Mouse (Mus musculus) kidney, adult 18-20 months (tissue): ENCODE measurements around the gene Pelp1.
"Not testable (repeated sequence)": the region's sequence is repeated elsewhere in the genome, so short reads cannot be mapped to it uniquely, and the experiment has no call there.

ENCODE experiments used
- DNase-seq: peaks from one replicate; pipeline ENCODE4 v3.0.0; 2021

Gene Pelp1

DNA sequence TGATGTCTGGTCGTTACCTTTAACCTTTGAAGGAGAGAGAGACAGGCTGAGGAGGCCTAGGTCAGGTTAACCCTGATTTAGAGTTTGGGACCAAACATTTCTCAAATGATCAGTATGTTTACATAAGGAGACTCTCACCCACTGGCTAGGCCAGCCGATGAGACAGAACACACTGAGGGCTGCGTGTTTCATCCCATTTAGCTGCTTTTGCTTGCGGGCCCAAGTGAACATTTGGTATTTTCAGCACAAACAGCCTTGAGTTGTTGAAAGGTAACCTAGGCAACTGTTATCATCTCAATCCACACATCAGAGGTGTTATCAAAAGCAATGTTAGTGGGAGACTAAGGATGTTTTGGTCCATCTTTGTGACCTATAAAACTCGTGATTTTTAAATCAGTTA, 9.7 kb upstream of the Pelp1 start:
- no peak for DNase-seq

DNA sequence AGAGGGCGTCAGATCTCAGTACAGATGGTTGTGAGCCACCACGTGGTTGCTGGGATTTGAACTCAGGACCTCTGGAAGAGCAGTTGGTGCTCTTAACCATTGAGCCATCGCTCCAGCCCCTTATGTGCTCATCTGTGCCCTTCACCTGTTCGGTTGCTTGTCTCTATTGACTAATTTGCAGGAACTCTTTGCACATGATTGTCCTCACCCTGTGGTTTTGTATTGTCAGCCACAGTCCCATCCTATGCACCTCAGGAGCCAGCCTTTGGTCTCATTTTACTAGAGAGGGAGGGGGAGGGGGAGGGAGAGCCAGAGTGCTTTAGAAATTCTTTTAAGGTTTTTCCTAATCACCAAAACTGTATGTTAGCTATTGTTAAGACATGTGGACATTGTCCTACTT, 8.4 kb upstream of the Pelp1 start:
- no peak for DNase-seq

DNA sequence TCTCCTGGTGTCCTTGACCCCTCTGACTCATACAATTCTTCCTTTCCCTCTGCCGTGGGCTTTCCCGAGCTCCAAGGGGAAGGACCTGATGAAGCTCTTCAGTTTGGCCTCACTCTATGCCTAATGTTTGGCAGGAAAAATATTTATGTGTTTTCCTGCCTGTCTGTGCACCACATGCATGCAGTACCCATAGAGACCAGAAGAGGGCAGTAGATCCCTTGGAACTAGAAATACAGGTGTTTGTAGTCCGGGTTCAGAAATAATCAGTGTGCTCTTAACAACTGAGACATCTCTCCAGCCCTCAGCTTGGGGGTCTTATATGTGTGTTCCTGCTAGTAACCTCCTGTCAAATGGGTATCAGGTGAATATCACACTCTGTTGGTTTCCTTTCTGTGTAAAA, 4.1 kb upstream of the Pelp1 start:
- DNase-seq = peak; percentile 82

DNA sequence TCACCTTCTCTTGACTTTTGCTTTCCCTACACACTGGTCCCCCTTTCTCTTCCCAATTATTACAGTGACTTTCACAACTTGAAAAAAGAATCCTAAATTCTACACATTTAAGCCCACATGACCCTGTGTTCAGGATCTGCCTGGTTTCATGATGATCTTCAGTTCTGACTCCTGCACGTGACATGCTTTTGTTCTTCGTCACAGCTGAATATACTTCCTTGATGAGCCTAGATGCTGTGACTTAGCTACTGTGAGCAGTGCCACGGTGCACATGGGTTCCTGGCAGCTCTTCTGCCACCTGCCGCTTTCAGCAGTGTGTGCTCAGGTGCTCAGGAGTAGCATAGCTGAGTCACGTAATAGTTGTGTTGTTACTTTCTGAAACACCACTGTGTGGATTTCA, 2.8 kb upstream of the Pelp1 start:
- no peak for DNase-seq

DNA sequence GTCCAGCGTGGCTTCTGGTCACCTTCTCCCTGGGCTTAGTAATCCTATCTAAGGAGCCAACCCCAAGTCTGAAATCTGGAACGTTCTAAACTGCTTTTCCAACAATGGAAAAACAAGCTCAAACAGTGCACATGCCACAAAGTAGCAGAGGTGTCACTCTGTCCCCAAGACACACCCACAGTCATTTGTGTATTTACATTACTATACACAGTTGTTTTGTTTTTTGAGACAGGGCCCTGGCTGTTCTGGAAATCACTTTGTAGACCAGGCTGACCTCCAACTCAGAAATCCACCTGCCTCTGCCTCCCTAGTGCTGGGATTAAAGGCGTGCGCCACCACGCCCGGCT, 439 bp upstream of the Pelp1 start:
- DNase-seq = no peak

DNA sequence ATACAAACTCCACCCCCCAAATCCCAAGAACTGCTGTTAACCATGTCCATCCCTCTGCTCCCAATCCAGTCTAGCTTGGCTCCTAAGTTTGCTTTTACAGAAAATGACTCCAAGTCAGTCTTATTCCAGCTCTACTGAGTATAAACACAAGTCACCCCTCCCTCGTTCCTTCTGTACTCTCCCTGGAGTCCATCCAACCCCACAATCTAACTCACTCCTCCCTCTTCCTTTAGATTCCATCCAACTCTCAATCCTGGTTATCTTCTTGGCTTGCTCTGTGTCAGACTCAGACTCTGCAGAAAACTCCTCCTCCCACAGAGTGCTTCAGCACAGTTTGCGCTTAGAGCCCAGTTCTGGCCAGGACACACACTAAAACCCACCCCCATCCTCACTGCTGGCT, 6.2 kb downstream of the Pelp1 start:
- DNase-seq = no peak

DNA sequence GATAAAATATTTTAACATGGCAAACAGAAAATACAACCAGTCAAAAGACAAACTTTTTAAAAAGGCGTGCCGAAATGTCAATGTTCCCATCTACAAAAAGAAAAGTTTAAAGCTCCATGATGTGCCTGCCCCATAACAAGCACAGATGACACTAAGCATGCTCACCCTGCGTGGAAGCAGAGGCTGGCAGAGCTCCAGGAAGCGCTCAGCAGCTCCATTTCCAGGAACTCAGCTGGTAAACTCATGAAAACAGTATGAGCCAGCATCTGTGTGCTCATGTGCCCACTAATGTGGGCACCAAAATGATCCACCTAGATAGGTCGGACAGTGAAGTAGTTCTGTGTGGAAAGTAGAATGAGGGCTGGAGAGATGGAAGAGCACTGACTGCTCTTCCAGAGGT, 20.4 kb downstream of the Pelp1 start:
- no peak for DNase-seq

DNA sequence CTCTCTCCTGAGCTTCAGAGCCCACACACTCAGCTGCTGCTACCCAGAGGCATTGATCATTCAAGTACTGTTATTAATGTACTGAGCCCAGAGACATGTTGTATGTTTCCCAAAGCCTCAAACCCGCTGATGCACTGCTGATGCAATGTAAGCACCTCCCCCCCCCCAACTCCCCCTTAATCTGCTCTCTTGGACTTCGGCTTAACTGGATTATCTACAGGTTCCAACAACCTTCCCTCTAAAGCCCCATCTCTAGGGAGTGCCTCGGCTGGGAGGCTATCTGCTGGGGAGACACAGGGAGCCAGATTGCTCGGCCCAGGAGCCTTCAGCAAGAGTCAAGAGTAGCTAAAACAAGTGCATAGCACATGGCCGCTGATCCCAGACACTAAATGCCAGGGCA, 22.4 kb downstream of the Pelp1 start:
- no peak for DNase-seq

DNA sequence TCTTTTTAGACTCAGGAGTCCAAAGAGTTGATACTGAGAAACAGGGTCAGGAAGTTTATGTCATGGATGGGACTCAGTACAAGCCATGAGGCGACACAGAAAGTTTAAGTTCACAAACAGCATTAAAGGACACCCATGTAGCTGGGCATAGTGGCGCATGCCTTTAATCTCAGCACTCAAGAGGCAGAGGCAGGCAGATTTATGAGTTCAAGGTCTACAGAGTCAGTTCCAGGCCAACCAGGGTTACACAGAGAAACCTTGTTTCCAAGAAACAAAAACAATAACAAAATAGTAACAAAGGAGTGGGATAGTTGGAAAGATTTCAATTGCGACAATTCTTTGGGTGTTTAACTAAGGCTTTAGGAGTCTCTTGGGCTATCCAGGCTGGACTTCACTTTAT, 25.7 kb downstream of the Pelp1 start:
- DNase-seq = no peak

DNA sequence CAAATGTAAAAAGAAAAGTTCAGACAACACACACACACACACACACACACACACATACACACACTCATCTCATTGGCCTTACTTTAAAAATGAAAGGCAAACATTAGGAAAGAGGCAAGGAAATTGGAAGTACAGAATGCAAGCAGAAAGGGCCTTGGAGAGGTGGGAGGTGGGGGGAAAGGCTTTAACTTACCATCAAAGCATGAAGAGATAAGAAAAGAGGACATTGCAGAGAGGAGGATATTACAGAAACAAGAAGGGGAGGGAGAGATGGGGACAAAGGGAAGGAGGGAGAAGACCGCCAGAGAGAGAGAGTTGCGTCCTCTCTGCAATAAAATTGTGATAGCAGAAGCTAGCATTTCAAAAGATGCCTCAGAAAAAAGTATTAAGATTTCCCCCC, 28.5 kb downstream of the Pelp1 start:
- no peak for DNase-seq

DNA sequence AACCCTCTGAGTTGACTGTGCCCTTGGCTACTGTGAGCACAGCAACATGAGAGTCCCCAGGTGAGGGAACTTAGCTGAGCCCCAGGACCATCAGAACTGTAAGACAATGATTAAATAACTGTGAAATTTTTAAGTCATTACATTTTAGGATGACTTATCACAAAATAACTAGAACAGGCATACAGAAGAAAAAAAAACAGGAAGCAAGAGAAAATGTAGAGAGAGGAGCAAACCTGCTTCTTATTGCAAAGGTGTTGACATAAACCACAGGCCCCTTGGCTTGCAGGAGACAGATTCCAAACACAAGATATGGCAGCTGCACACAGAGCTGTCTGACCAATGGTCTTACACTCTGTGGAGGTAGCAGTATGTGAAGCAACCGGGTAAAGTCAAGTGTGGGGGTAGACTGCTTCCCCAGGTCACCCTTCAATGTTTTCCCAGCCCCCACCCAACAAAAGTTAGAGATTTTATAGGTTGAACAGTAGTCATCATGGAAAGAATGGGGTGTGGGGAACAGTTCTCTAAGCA, 29.3 kb downstream of the Pelp1 start:
- no peak for DNase-seq

DNA sequence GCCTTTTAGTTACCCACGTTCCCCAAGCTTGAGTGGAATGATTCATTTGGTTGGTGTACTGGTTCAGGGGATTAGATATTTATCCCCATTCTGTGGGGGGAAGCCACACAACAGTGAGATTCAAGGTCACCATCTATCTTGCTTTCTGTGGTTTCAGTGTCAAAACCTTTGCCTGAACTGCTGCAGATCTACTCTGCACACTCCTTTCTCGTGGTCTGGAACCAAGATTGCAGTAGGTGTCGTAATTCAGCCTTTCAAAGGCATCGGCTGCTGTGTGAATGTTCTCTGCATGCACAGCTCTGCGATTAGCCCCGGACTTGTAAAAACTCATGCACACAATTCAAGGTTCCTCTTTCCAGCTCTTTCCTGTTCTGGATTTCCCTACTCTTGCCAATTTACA, 33.8 kb downstream of the Pelp1 start:
- no peak for DNase-seq

DNA sequence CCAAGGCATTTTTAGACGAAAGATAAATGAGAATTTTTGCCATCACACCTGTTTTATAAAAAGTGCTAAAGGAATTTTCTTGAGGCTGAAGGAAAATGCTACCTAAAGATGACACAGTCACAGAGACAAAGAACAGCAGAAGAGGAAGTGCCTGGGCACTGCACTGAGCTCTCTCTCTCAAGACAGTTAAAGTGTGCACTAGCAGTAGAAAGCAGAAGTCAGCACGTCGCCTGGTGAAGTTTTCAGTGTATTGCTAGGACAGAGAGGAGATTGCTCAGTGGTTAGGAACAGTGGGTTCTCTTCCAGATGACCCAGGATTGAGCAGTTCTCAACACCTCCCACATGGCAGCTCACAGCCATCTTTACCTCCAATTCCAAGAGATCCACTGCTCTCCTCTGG, 35.5 kb downstream of the Pelp1 start:
- DNase-seq = no peak

DNA sequence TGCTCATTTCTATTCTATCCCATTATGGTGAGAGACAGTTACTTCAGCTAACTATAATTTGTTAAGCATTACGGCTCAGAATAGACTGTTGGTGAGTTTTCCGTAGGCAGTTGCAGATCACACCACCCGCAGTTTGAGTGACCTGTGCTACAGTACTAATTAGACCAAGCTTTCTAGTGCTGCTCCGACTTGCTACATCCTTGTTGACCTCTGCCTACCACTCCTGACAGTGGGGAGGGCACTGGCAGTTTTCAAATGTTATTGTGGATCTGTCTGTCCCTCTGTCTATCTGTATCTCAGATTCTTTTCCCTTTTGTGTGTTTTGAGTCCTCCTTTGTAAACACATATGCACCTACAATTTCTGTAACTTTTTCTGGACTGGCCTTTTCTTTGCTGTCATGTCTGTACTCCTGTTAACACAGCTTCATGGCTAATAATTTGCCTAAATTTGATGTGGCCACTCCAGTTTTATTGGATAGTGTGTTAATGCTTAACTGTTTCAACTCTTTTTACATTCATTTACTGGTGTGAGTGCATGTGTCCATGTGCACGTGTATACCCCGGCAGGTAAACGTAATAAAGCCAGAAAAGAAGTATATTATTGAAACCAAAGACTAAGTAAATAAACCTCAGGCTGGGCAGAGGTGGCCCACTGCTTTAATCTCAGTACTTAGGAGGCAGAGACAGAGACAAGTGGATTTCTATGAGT, 36.8 kb downstream of the Pelp1 start:
- DNase-seq = peak; percentile 21

DNA sequence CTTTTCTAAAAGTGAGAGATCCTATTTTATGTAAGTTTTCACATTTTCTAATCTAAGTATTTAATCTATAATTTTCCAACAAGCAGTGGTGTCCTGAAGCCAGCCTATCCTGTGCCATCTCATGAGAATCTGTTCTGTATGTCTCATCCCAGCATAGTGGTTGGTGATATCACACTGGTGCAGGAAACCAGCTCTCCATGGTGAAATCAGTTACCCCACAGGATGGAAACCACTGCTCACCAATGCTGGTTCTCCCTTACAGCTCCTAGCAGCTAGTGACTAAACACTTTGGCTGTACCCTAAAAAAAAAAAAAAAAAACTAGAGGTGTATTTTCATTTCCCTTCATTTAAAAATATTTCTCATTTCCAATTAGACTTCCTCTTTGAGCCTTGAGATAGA, 37.4 kb downstream of the Pelp1 start:
- no peak for DNase-seq

DNA sequence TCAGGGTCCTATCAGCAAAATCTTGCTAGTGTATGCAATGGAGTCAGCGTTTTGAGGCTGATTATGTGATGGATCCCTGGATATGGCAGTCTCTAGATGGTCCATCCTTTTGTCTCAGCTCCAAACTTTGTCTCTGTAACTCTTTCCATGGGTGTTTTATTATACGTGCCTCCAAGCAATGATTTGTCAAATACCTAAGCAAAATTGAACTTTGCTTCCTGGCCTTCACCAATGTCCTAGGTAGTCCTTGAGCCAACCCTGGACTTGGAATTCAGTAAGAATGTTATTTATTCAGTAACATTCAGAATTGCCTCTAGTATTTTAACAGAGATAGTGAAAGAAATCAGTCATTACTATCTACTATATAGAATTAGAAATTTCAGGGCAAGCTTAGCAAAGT, 41.2 kb downstream of the Pelp1 start:
- not testable (repeated sequence) for DNase-seq

DNA sequence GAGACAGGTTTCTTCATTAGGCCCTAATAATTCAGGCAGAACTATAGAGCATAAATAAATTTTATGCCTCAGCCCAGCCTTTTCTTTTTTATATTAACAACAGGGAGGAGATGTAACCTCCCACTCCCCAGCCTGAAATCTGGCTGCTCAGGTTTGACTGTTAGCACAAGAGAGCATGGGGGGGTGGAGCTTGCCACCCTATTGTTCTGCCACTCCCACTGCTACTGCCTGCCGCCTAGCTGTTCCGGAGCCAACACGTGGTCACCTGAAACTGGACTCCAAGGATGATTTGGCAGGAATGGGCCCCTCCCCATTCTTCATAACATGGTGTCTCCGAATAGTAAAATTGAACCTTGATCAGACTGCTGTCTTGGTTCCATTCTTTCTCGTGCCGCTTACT, 42.1 kb downstream of the Pelp1 start:
- not testable (repeated sequence) for DNase-seq

DNA sequence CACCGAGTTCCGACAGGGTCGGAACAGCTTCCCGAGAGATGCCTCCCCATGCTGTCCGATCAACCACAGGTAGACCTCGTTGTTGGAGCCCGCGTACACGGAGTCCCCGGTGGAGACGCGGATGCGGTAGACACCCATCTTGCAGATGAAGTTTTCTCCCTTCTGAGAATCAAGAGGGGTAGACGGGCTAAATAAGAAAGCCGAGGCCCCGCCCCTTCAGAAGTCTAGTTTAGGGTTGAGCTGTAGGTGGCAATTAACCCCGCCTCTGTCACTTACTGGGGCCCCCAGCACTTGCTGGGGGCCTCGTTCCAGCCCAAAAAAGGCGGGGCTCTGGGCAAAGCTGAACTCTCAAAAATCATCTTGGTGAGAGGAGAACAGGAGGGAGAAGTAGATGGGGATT, 58.0 kb downstream of the Pelp1 start, which contains the start of gene Alox15:
Alox15 (minus strand) TSS at position 164 of the 400 bp plus-strand sequence.
- DNase-seq = no peak

DNA sequence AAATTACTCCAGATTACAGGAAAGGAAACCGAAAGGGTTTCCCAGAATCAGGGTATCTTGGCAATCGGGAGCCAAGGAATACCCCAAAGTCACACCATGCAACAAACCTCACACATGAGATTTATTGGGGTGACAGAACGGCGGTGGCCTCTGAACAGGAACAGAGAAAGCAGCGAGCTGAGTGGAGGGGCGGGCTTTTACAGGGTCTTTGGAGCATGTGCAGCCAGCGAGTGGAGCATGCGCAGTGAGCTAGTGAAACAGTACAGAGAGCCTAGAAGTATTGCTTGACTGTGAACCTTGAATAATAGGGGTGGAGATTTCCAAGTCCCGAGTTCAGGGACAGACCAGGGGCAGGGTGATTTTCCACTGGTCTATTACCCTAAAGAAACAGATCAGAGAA, 61.2 kb downstream of the Pelp1 start:
- DNase-seq = no peak

DNA sequence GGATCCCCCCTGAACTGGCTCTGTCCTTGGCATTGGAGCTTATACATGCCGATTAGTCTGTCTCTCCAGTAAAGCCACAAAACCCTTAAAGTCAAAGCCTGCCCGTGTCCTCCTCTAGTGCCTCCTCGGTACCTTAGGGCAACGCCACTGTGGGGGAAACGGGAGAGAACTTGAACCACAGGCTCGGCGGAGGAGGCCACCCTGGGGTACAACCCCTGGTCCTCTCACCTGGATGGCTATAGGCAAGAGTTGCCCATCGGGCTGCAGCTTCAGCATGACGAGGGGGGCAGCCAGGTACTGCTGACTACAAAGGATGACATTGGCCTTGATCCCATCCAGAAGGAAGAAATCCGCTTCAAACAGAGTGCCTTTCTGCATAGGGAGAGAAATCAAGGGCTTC, 62.0 kb downstream of the Pelp1 start:
- no peak for DNase-seq

DNA sequence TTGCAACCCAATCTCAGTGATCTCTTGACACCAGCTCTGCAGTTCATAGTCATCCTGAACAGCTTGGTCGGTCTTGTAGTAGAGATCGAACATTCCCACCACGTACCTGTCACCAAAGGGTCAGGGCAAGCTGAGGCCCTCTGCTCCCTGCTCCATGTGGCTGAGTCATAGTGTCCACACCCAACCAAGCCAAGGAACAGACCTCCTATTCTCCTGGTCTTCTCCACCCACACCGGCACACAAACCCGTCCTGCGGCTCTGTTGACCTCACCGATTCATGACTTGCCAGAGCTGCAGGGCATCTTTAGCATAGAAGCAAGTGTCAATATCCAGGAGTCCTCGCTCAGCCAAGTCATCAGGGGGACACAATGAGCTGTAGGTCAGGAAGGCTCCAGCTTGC, 64.3 kb downstream of the Pelp1 start:
- no peak for DNase-seq

DNA sequence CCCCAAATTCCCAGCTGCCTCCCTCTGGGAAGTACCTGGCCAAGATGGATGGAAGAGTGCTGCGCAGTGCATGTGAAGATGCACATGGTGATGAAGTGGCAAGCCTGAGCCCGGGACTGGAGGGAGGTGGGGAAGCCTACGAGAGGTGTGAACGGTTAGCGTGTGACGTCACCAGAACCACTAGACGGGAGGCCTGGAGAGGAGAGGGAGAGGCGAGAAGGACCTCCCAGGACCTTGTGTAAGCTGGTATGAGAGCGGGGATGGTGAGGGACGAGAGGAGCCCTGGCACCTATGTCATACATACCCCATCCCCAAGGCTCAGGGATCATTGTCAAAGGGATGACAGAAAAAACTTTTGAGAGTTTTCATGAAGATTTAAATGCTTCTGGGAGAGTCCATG, 64.8 kb downstream of the Pelp1 start:
- DNase-seq = no peak
